In the genomic region with DNA sequence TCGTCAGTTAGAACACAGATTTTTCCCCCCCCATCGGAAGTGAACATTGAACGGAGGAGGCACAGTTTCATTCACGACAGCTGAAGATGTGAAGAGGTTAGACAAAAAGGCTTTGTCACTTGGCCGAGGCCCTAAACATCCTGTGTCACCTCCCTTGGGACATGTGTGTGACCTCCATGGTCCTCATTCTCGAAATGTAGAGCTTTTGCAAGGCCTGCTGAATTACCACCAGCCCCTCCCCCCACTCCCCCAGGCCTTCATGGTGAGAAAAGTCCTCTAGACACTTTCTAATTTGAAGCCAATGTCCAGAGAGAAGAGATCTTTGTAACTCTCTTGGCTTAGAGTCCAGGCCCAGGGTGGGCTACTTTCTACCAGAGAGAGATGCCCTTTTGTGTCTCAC, we compare ENCODE assay signal across 19 mouse cellular contexts.
A peak's percentile ranks its signal among the peaks of the same experiment; 100 is the strongest.
DNase-seq lines count a peak whose midpoint lies in the region; ATAC-seq and TF ChIP-seq lines count a peak whose summit lies in the region.
"Had no signal": no experiment of that assay in that cellular context is flagged by ENCODE, and none has a peak within 500 bp of the region (broad histone marks: within the 10 kb centered on the region; RNA-seq: fewer than 3 reads in every experiment).

No protein-coding gene starts in this region.

- DNase-seq in embryo, embryonic 10 days (ENCODE audit: low spot score): peak; percentile 18
- no peak for DNase-seq in embryo, embryonic 9.5 days (ENCODE audit: extremely low spot score)
- DNase-seq in kidney, adult 2 months: peak; percentile 37
- DNase-seq in kidney, postnatal 36 days: peak; percentile 8 to 48
- no peak for DNase-seq in kidney, adult 11 months
- DNase-seq in embryo, embryonic 11 days: peak; percentile 22
- DNase-seq: adrenal gland, postnatal 14 days; cerebellum, adult 8-10 months; gastrocnemius, postnatal 36 days; heart, adult 11 months had no signal

- H3K27me3 ChIP-seq in kidney, adult 2 months (replicated peaks; ENCODE audit: control insufficient read depth, insufficient read depth, low read length): no peaks in the 10 kb centered on the region
- H3K27me3 ChIP-seq in kidney, embryonic 14.5 days (ENCODE audit: control insufficient read depth, insufficient read depth, low read length): no peaks in the 10 kb centered on the region
- H3K27me3 ChIP-seq: CH12.LX; embryonic facial prominence, embryonic 12.5 days; forebrain, embryonic 15.5 days; heart, embryonic 12.5 days; hindbrain, embryonic 13.5 days had no signal

- H3K36me3 ChIP-seq in kidney, adult 2 months (ENCODE audit: control insufficient read depth, insufficient read depth, low read length): no peaks in the 10 kb centered on the region
- H3K36me3 ChIP-seq in kidney, embryonic 14.5 days (ENCODE audit: control insufficient read depth, insufficient read depth, low read length): no peaks in the 10 kb centered on the region
- H3K36me3 ChIP-seq: embryonic facial prominence, embryonic 12.5 days; forebrain, embryonic 15.5 days; heart, embryonic 12.5 days; hindbrain, embryonic 13.5 days had no signal

- H3K4me2 ChIP-seq in kidney, embryonic 14.5 days (replicated peaks; ENCODE audit: low read depth, low read length): no peak overlapping the region
- H3K4me2 ChIP-seq: embryonic facial prominence, embryonic 12.5 days; forebrain, embryonic 15.5 days; heart, embryonic 12.5 days; hindbrain, embryonic 13.5 days had no signal

- no peak for TF ChIP-seq CTCF in kidney, adult 2 months (conservative IDR thresholded peaks at IDR 0.05; ENCODE audit: insufficient read depth, insufficient read length, low read depth, low read length)

- no peak for TF ChIP-seq POLR2A in kidney, adult 2 months (IDR thresholded peaks at IDR 0.05; ENCODE audit: low read depth, low read length)

- H3K27ac ChIP-seq in kidney, adult 2 months (ENCODE audit: insufficient read depth, low read depth, low read length): no peak overlapping the region
- no peak overlapping the region for H3K27ac ChIP-seq in kidney, embryonic 14.5 days (ENCODE audit: low read depth, low read length)
- H3K27ac ChIP-seq: embryonic facial prominence, embryonic 12.5 days; forebrain, embryonic 15.5 days; hindbrain, embryonic 13.5 days; hindbrain, postnatal 0 days had no signal

- peaks cover 2% of the 10 kb centered on the region; the same call in 1 of the 2 replicates for H3K9me3 ChIP-seq in kidney, embryonic 14.5 days (ENCODE audit: control insufficient read depth, low read length)
- H3K9me3 ChIP-seq: embryonic facial prominence, embryonic 12.5 days; forebrain, embryonic 15.5 days; heart, embryonic 12.5 days; hindbrain, embryonic 13.5 days had no signal

- H3K4me3 ChIP-seq in kidney, adult 2 months (ENCODE audit: insufficient read depth, low read depth, low read length): no peak overlapping the region
- no peak overlapping the region for H3K4me3 ChIP-seq in kidney, embryonic 14.5 days (ENCODE audit: low read length)
- H3K4me3 ChIP-seq: embryonic facial prominence, embryonic 12.5 days; forebrain, embryonic 15.5 days; heart, embryonic 12.5 days; hindbrain, embryonic 13.5 days had no signal

- no peak for ATAC-seq in kidney, embryonic 14.5 days (ENCODE audit: low FRiP score, low TSS enrichment)
- ATAC-seq: activated CD4-positive, CD25-positive, alpha-beta regulatory T cell, adult 4 months; forebrain, embryonic 15.5 days; hindbrain, postnatal 0 days; Patski had no signal

- 76% methylated on average over 6 of the region's 6 CpGs for WGBS in kidney, adult 2 months
- 53% methylated on average over 6 of the region's 6 CpGs for WGBS in kidney, embryonic 14.5 days

- H3K4me1 ChIP-seq in kidney, adult 2 months (ENCODE audit: control insufficient read depth, insufficient read depth, low read length): peaks cover 6% of the 10 kb centered on the region
- no peaks in the 10 kb centered on the region for H3K4me1 ChIP-seq in kidney, embryonic 14.5 days (ENCODE audit: control insufficient read depth, insufficient read depth, low read length)
- H3K4me1 ChIP-seq: embryonic facial prominence, embryonic 12.5 days; forebrain, embryonic 15.5 days; heart, embryonic 12.5 days had no signal

- H3K9ac ChIP-seq in kidney, embryonic 14.5 days (ENCODE audit: low read depth, low read length): no peak overlapping the region
- H3K9ac ChIP-seq: embryonic facial prominence, embryonic 12.5 days; forebrain, embryonic 15.5 days; heart, embryonic 12.5 days; hindbrain, embryonic 13.5 days had no signal

Comparison
In these comparisons a context has a peak if more than half of its experiments do, and no peak if none do; other contexts are left out.
1. DNase-seq: peak in embryo, embryonic 10 days (single experiment), kidney, adult 2 months (single experiment), kidney, postnatal 36 days (2 of 2) and embryo, embryonic 11 days (single experiment); none in embryo, embryonic 9.5 days (single experiment) and kidney, adult 11 months (single experiment).